Mouse (Mus musculus) embryo, embryonic 11 days (tissue): ENCODE data around the gene Cd163l1.

ENCODE experiments used
- DNase-seq: peaks from one replicate; pipeline ENCODE4 v3.0.0-alpha.2; 2015

The Cd163l1 gene

GRCm38 (mm10) chr7:140217967-140218366 is at the start of gene Cd163l1:
Gene Cd163l1, plus strand, starts transcription at chr7:140218267.
- DNase-seq = no peak

- no peak for DNase-seq
These were observed 48.7 kb upstream of the Cd163l1 start for GRCm38 (mm10) chr7:140169386-140169785.

- no peak for DNase-seq
These were observed 47.2 kb upstream of the Cd163l1 start for GRCm38 (mm10) chr7:140170863-140171262.

GRCm38 (mm10) chr7:140172936-140173335 is 45.1 kb upstream of the Cd163l1 start, which contains the start of gene Olfr523:
Gene Olfr523, plus strand, starts transcription at chr7:140173217.
- DNase-seq = no peak

GRCm38 (mm10) chr7:140179176-140179575 is 38.9 kb upstream of the Cd163l1 start:
- no peak for DNase-seq

GRCm38 (mm10) chr7:140180692-140181091 is 37.4 kb upstream of the Cd163l1 start:
- no peak for DNase-seq

- no peak for DNase-seq
These were observed 33.9 kb upstream of the Cd163l1 start for GRCm38 (mm10) chr7:140184206-140184605.

GRCm38 (mm10) chr7:140186646-140187620 is 31.1 kb upstream of the Cd163l1 start:
- DNase-seq = peak; percentile 23

- DNase-seq = no peak
These were observed 30.2 kb upstream of the Cd163l1 start for GRCm38 (mm10) chr7:140187721-140188390.

- DNase-seq = peak; percentile 56
These were observed 29.4 kb upstream of the Cd163l1 start for GRCm38 (mm10) chr7:140188391-140189328.

- no peak for DNase-seq
These were observed 27.6 kb upstream of the Cd163l1 start for GRCm38 (mm10) chr7:140190435-140190834.

- DNase-seq = no peak
These were observed 25.6 kb upstream of the Cd163l1 start for GRCm38 (mm10) chr7:140192445-140192844.

GRCm38 (mm10) chr7:140192851-140193250 is 25.2 kb upstream of the Cd163l1 start:
- DNase-seq = no peak

GRCm38 (mm10) chr7:140194031-140194430 is 24.0 kb upstream of the Cd163l1 start:
- DNase-seq = no peak

GRCm38 (mm10) chr7:140196002-140196401 is 22.1 kb upstream of the Cd163l1 start:
- DNase-seq = no peak

- no peak for DNase-seq
These were observed 17.0 kb upstream of the Cd163l1 start for GRCm38 (mm10) chr7:140201090-140201489.

- DNase-seq = no peak
These were observed 12.2 kb upstream of the Cd163l1 start, which contains the start of gene Olfr524 for GRCm38 (mm10) chr7:140205864-140206263. Gene Olfr524, minus strand, starts transcription at chr7:140205964.

GRCm38 (mm10) chr7:140206904-140207303 is 11.2 kb upstream of the Cd163l1 start:
- no peak for DNase-seq

- no peak for DNase-seq
These were observed 9.9 kb upstream of the Cd163l1 start for GRCm38 (mm10) chr7:140208153-140208552.

- no peak for DNase-seq
These were observed 9.4 kb upstream of the Cd163l1 start for GRCm38 (mm10) chr7:140208677-140209076.

- no peak for DNase-seq
These were observed 4.2 kb upstream of the Cd163l1 start for GRCm38 (mm10) chr7:140213841-140214240.

- peak; percentile 5 for DNase-seq
These were observed 1.2 kb downstream of the Cd163l1 start for GRCm38 (mm10) chr7:140219268-140219667.

GRCm38 (mm10) chr7:140220375-140220774 is 2.3 kb downstream of the Cd163l1 start:
- DNase-seq = no peak
